Mouse (Mus musculus) E14TG2a.4 (cell line): Measurements from ENCODE around the gene Nepn.

Experiments used
- CTCF ChIP-seq: conservative IDR thresholded peaks from 2 replicates; pipeline ENCODE4 v1.5.1; 2014; ENCODE audit warnings: low read length
- NANOG ChIP-seq: IDR thresholded peaks from 2 replicates; pipeline ENCODE4 v1.6.1; 2014; ENCODE audit warnings: borderline replicate concordance, low read length, mixed read lengths
- POU5F1 ChIP-seq: IDR thresholded peaks from 2 replicates; pipeline ENCODE4 v1.6.1; 2014; ENCODE audit warnings: low read length, borderline replicate concordance

DNA sequence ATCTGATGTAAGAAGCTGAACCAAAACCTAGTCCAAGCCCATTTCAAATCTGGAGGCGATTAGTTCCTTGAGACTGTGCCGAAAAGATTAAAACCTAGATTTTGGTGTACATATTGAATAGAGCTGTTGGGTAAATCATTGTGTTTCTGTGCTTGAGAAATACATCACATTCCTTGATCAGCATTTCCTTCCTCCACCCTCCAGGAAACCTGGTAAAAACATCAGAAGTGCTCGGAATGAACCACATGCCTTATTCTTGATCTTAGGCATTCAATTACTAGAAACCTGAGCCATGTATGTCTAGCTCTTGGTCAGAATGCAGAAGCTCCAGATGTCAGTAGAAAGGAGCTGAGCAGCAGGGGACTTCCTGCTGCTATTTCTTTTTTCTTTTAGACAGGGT, 666 bp downstream of the Nepn start:
- no peak for TF ChIP-seq CTCF
- TF ChIP-seq NANOG = no peak
- TF ChIP-seq POU5F1 = no peak
